Mouse (Mus musculus): ENCODE data around the gene Bphl. TPM values are rescaled to one million over a fixed set of nuclear protein-coding genes. Genes with fewer than 3 reads are reported as not detected.

Bphl gene
- total and polyA plus RNA-seq, 3 experiments, result 11.2 to 40.9 (median 30.5) TPM

- H3K9me3 ChIP-seq (replicated peaks), result no peaks in the 10 kb centered on the region
- no peaks in the 10 kb centered on the region for H3K27me3 ChIP-seq (ENCODE audit: insufficient read depth, low read length)
- H3K4me1 ChIP-seq (ENCODE audit: insufficient read depth, low read depth, low read length), result no peaks in the 10 kb centered on the region
- peaks cover 92% of the 10 kb centered on the region for H3K36me3 ChIP-seq (replicated peaks)
- no peak for TF ChIP-seq GATA2 (IDR thresholded peaks at IDR 0.05; ENCODE audit: borderline replicate concordance, low read depth, low read length)
- no peak for TF ChIP-seq CTCF (IDR thresholded peaks at IDR 0.05; ENCODE audit: low read depth, low read length)
- no peak for TF ChIP-seq POLR2AphosphoS5 (IDR thresholded peaks at IDR 0.05; ENCODE audit: insufficient replicate concordance, low read depth, low read length)
- H3K4me3 ChIP-seq (ENCODE audit: low read depth, low read length), result no peak overlapping the region
- DNase-seq (ENCODE audit: low spot score), result no peak
- no peak for ATAC-seq (ENCODE audit: extremely low read depth, insufficient number of reproducible peaks, low FRiP score, poor library complexity, severe bottlenecking)
Measured at GRCm38 (mm10) chr13:34016927-34017569, 20.3 kb upstream of the Bphl start.

GRCm38 (mm10) chr13:34018521-34018920, 18.9 kb upstream of the Bphl start:
- no peak for ATAC-seq (ENCODE audit: extremely low read depth, insufficient number of reproducible peaks, low FRiP score, poor library complexity, severe bottlenecking)
- Histone ChIP-seq H3K4me3 (ENCODE audit: low read depth, low read length) (no peak overlapping the region), H3K4me1 (ENCODE audit: insufficient read depth, low read depth, low read length) (no peaks in the 10 kb centered on the region), H3K36me3 (replicated peaks) (peaks cover 93% of the 10 kb centered on the region), H3K9me3 (replicated peaks) (no peaks in the 10 kb centered on the region), H3K27me3 (ENCODE audit: insufficient read depth, low read length) (no peaks in the 10 kb centered on the region)
- TF ChIP-seq GATA2 (IDR thresholded peaks at IDR 0.05; ENCODE audit: borderline replicate concordance, low read depth, low read length) (no peak), POLR2AphosphoS5 (IDR thresholded peaks at IDR 0.05; ENCODE audit: insufficient replicate concordance, low read depth, low read length) (no peak), TAL1 (conservative IDR thresholded peaks at IDR 0.05; ENCODE audit: low read depth, low read length) (no peak), GATA1 (IDR thresholded peaks at IDR 0.05; ENCODE audit: borderline replicate concordance, low read length) (no peak), CTCF (IDR thresholded peaks at IDR 0.05; ENCODE audit: low read depth, low read length) (no peak)
- no peak for DNase-seq (ENCODE audit: low spot score)

GRCm38 (mm10) chr13:34021998-34022397, 15.4 kb upstream of the Bphl start:
- TF ChIP-seq GATA1 (IDR thresholded peaks at IDR 0.05; ENCODE audit: borderline replicate concordance, low read length) (no peak), POLR2AphosphoS5 (IDR thresholded peaks at IDR 0.05; ENCODE audit: insufficient replicate concordance, low read depth, low read length) (no peak), CTCF (IDR thresholded peaks at IDR 0.05; ENCODE audit: low read depth, low read length) (no peak)
- H3K27me3 ChIP-seq (ENCODE audit: insufficient read depth, low read length), result no peaks in the 10 kb centered on the region
- no peaks in the 10 kb centered on the region for H3K9me3 ChIP-seq (replicated peaks)
- ATAC-seq (ENCODE audit: extremely low read depth, insufficient number of reproducible peaks, low FRiP score, poor library complexity, severe bottlenecking) (no peak), DNase-seq (ENCODE audit: low spot score) (no peak)
- H3K36me3 ChIP-seq (replicated peaks), result peaks cover 78% of the 10 kb centered on the region
- H3K4me3 ChIP-seq (ENCODE audit: low read depth, low read length), result no peak overlapping the region
- no peaks in the 10 kb centered on the region for H3K4me1 ChIP-seq (ENCODE audit: insufficient read depth, low read depth, low read length)

GRCm38 (mm10) chr13:34032041-34032440, 5.4 kb upstream of the Bphl start:
- no peak overlapping the region for H3K4me3 ChIP-seq (ENCODE audit: low read depth, low read length)
- no peak for ATAC-seq (ENCODE audit: extremely low read depth, insufficient number of reproducible peaks, low FRiP score, poor library complexity, severe bottlenecking)
- peaks cover 2% of the 10 kb centered on the region for H3K4me1 ChIP-seq (ENCODE audit: insufficient read depth, low read depth, low read length)
- peaks cover 74% of the 10 kb centered on the region for H3K36me3 ChIP-seq (replicated peaks)
- DNase-seq (ENCODE audit: low spot score), result no peak
- no peaks in the 10 kb centered on the region for H3K27me3 ChIP-seq (ENCODE audit: insufficient read depth, low read length)
- no peaks in the 10 kb centered on the region for H3K9me3 ChIP-seq (replicated peaks)
- TF ChIP-seq GATA1 (IDR thresholded peaks at IDR 0.05; ENCODE audit: borderline replicate concordance, low read length), result no peak
- no peak for TF ChIP-seq CTCF (IDR thresholded peaks at IDR 0.05; ENCODE audit: low read depth, low read length)

GRCm38 (mm10) chr13:34035424-34035823, 2.0 kb upstream of the Bphl start:
- Histone ChIP-seq H3K4me1 (ENCODE audit: insufficient read depth, low read depth, low read length) (peaks cover 20% of the 10 kb centered on the region), H3K9me3 (replicated peaks) (peaks cover 2% of the 10 kb centered on the region), H3K36me3 (replicated peaks) (peaks cover 49% of the 10 kb centered on the region), H3K4me3 (ENCODE audit: low read depth, low read length) (no peak overlapping the region), H3K27me3 (ENCODE audit: insufficient read depth, low read length) (no peaks in the 10 kb centered on the region)
- TF ChIP-seq GATA2 (IDR thresholded peaks at IDR 0.05; ENCODE audit: borderline replicate concordance, low read depth, low read length), result no peak
- TF ChIP-seq GATA1 (IDR thresholded peaks at IDR 0.05; ENCODE audit: borderline replicate concordance, low read length), result no peak
- no peak for TF ChIP-seq CTCF (IDR thresholded peaks at IDR 0.05; ENCODE audit: low read depth, low read length)
- no peak for TF ChIP-seq TAL1 (conservative IDR thresholded peaks at IDR 0.05; ENCODE audit: low read depth, low read length)
- no peak for TF ChIP-seq POLR2AphosphoS5 (IDR thresholded peaks at IDR 0.05; ENCODE audit: insufficient replicate concordance, low read depth, low read length)
- DNase-seq (ENCODE audit: low spot score) (no peak), ATAC-seq (ENCODE audit: extremely low read depth, insufficient number of reproducible peaks, low FRiP score, poor library complexity, severe bottlenecking) (no peak)

- no peaks in the 10 kb centered on the region for H3K27me3 ChIP-seq (ENCODE audit: insufficient read depth, low read length)
- TF ChIP-seq GATA2 (IDR thresholded peaks at IDR 0.05; ENCODE audit: borderline replicate concordance, low read depth, low read length) (no peak), CTCF (IDR thresholded peaks at IDR 0.05; ENCODE audit: low read depth, low read length) (no peak), POLR2AphosphoS5 (IDR thresholded peaks at IDR 0.05; ENCODE audit: insufficient replicate concordance, low read depth, low read length) (no peak), TAL1 (conservative IDR thresholded peaks at IDR 0.05; ENCODE audit: low read depth, low read length) (no peak), GATA1 (IDR thresholded peaks at IDR 0.05; ENCODE audit: borderline replicate concordance, low read length) (no peak)
- H3K9me3 ChIP-seq (replicated peaks), result peaks cover 2% of the 10 kb centered on the region
- no peak for ATAC-seq (ENCODE audit: extremely low read depth, insufficient number of reproducible peaks, low FRiP score, poor library complexity, severe bottlenecking)
- peaks cover 20% of the 10 kb centered on the region for H3K4me1 ChIP-seq (ENCODE audit: insufficient read depth, low read depth, low read length)
- H3K4me3 ChIP-seq (ENCODE audit: low read depth, low read length), result no peak overlapping the region
- peaks cover 40% of the 10 kb centered on the region for H3K36me3 ChIP-seq (replicated peaks)
- no peak for DNase-seq (ENCODE audit: low spot score)
Measured at GRCm38 (mm10) chr13:34036726-34037125, 671 bp upstream of the Bphl start.

- H3K4me1 ChIP-seq (ENCODE audit: insufficient read depth, low read depth, low read length), result peaks cover 20% of the 10 kb centered on the region
- DNase-seq (ENCODE audit: low spot score), result no peak
- H3K27me3 ChIP-seq (ENCODE audit: insufficient read depth, low read length), result no peaks in the 10 kb centered on the region
- TF ChIP-seq GATA2 (IDR thresholded peaks at IDR 0.05; ENCODE audit: borderline replicate concordance, low read depth, low read length) (no peak), TAL1 (conservative IDR thresholded peaks at IDR 0.05; ENCODE audit: low read depth, low read length) (no peak), POLR2AphosphoS5 (IDR thresholded peaks at IDR 0.05; ENCODE audit: insufficient replicate concordance, low read depth, low read length) (no peak), CTCF (IDR thresholded peaks at IDR 0.05; ENCODE audit: low read depth, low read length) (no peak), GATA1 (IDR thresholded peaks at IDR 0.05; ENCODE audit: borderline replicate concordance, low read length) (no peak)
- H3K9me3 ChIP-seq (replicated peaks), result peaks cover 2% of the 10 kb centered on the region
- no peak for ATAC-seq (ENCODE audit: extremely low read depth, insufficient number of reproducible peaks, low FRiP score, poor library complexity, severe bottlenecking)
- H3K36me3 ChIP-seq (replicated peaks), result peaks cover 30% of the 10 kb centered on the region
- peak overlapping the region; percentile 85 for H3K4me3 ChIP-seq (ENCODE audit: low read depth, low read length)
Measured at GRCm38 (mm10) chr13:34038056-34038432, 647 bp downstream of the Bphl start.
